Mouse (Mus musculus) gastrocnemius, postnatal 36 days (tissue): ENCODE measurements around the gene Wnk1. TPM values are rescaled to one million over a fixed set of nuclear protein-coding genes. Genes with fewer than 3 reads are reported as not detected.

Experiments
- DNase-seq, 2 experiments: peaks; one replicate each; pipeline ENCODE4 v3.0.0; 2022
- intact Hi-C: fragments of 180-260 bp; cut with DNase I; formaldehyde crosslinking; loops from one replicate; pipeline ENCODE4 v1.15.1; 2025
- microRNA-seq, 2 experiments: library from miRNA; unstranded; fragments of <30 nt; microRNA quantifications; one replicate each; pipeline ENCODE4 v1.2.0; 2021
- total RNA-seq, 2 experiments: library from RNA; stranded (reverse); gene quantifications; 2 replicates each; pipeline ENCODE4 v1.2.3; 2021

The Wnk1 gene
- total RNA-seq, 2 experiments from 2014 or later, result 283 to 313 TPM

GRCm38 (mm10) chr6:119922136-119922535 is 116.3 kb downstream of the Wnk1 start:
- intact Hi-C loops, result loop anchor here (5.0 kb wide), 1 partner anchor 130 kb away; no protein-coding TSS in a partner anchor
- no peak for DNase-seq

GRCm38 (mm10) chr6:119918561-119919181 is 119.8 kb downstream of the Wnk1 start:
- intact Hi-C loops, result no loop called here
- DNase-seq, result no peak

- DNase-seq, result no peak
- intact Hi-C loops, result no loop called here
Observed at GRCm38 (mm10) chr6:119915710-119916109, 122.8 kb downstream of the Wnk1 start.

GRCm38 (mm10) chr6:119912046-119912445 is 126.4 kb downstream of the Wnk1 start:
- DNase-seq, result no peak
- intact Hi-C loops, result no loop called here

GRCm38 (mm10) chr6:119905461-119905860 is 133.0 kb downstream of the Wnk1 start:
- DNase-seq, result no peak
- intact Hi-C loops, result no loop called here

GRCm38 (mm10) chr6:119903081-119903789 is 135.2 kb downstream of the Wnk1 start:
- DNase-seq, result no peak
- intact Hi-C loops, result loop anchor here (2.0 kb wide), 1 partner anchor 54 kb away; the partner anchor contains the start of gene Erc1

GRCm38 (mm10) chr6:119902204-119903080 is 136.0 kb downstream of the Wnk1 start, which contains the start of gene Rad52:
Gene Rad52 (plus strand): TSS chr6:119902698.
- DNase-seq, result peak; percentile 68 to 82
- intact Hi-C loops, result loop anchor here (2.0 kb wide), 1 partner anchor 54 kb away; the partner anchor contains the start of gene Erc1

- intact Hi-C loops, result no loop called here
- DNase-seq, result no peak
Observed at GRCm38 (mm10) chr6:119892711-119893110, 145.8 kb downstream of the Wnk1 start.

- intact Hi-C loops, result no loop called here
- DNase-seq, result no peak
Observed at GRCm38 (mm10) chr6:119883151-119883550, 155.3 kb downstream of the Wnk1 start.

Small RNAs within 50 kb of the gene (microRNA-seq; reads per million reads assigned to microRNA genes)
- 0 reads per million in 2 experiments for gene Mir706

Other genes with a start within 250 kb of the Wnk1 start
- gene Erc1, start 190.5 kb downstream of the Wnk1 start, total RNA-seq, result 10 to 100 TPM; 24.6 TPM
- gene Rad52, start 136.0 kb downstream of the Wnk1 start, total RNA-seq, result 10 to 100 TPM; 12.9 to 13.3 TPM
- gene Ninj2, start 54.7 kb upstream of the Wnk1 start, total RNA-seq, result not detected